Mouse (Mus musculus): ENCODE data around the gene Il3ra. TPM values are rescaled to one million over a fixed set of nuclear protein-coding genes. Genes with fewer than 3 reads are reported as not detected.

Il3ra gene
- total RNA-seq (2022) = 10 to 100 TPM in 1 of 4 experiments, 1 to 10 TPM in 3; 3.7 to 10.8 (median 5.0) TPM

DNA sequence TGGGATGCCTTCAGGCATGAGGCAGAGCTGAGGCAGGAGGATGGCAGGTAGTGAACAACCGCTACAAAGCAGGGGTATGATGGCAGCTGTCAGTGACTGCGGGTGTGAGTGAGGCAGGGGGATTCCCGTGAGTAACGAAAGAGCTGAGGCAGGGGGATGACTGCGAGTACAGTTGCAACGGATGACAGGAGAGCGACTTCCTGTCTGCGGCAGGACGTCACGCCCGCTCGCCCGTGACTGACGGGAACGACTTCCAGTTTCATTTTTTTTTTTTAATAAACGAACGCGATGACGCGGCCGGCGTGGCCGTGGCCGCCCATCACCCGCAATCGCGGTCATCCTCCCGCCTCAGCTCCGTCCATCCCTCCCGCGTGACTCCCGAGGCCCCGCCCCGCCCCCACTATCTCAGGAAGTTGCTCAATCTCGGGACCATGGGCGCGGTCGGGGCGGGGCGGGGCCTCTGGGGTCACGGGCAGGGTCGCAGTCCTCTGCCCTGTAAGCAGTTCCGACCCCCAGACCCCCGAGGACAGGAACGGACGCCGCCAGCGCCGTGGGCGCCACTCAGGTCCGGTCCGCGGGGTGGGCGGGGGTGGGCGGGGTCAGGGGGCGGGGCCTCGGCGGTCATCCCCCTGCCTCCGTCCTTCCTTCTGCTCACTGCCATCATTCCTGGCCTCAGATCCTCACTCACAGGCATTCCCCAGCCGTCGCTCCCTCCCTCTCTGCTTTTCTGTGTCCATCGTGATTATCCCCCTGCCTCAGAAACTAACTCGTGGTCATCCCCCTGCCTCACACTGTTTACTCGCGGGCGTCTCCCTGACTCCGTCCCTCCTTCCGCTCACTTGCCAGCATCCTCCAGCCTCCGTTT lies at the start of gene Il3ra:
Gene Il3ra, plus strand, starts transcription at position 328 of the 865 bp plus-strand sequence.
- DNase-seq (ENCODE audit: low spot score in 2 of 2) = peak in 1 of 2 experiments; percentile 69

GRCm38 (mm10) chr14:14308938-14309337 lies 37.1 kb upstream of the Il3ra start:
- DNase-seq (ENCODE audit: low spot score in 2 of 2) = no peak

GRCm38 (mm10) chr14:14309416-14309815 lies 36.7 kb upstream of the Il3ra start:
- no peak for DNase-seq (ENCODE audit: low spot score in 2 of 2)

GRCm38 (mm10) chr14:14322528-14322927 lies 23.5 kb upstream of the Il3ra start, which contains the start of gene Olfr31:
TSS of gene Olfr31 (plus strand) at chr14:14322828.
- DNase-seq (ENCODE audit: low spot score in 2 of 2) = no peak

DNA sequence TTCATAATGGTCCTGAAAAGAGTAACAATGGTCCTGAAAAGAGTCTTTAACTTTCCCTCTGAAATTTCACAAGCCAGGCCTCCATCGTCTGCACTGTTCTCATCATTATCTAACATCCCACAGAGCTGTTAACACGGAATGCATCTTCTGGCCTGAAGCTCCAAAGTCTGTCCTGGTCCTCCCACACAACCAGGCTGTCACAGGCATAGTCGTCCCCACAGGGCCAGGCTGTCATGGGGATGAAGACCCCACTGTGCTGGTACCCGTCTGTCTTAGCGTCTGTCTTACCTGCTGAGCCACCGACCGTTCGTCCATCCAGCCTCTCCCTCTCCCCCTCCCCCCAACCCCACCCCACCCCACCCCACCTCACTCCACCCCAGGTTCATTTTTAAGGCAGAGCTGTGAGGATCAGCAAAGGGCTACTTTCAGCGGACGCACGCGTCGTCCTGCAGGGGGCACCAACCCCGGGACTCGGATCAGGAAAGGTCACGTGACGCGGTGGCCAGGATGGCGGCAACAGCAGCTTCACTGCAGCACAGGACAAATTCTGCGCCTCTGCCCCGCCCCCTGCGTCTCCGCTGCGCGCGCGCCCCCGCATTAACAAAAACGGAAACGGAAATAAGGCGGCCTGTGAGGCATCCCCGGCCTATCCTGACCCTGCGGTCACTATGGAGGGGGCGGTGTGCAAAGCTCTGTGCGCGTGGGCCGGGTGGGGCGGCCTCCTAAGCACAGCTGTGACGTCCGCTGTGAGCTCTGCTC lies 783 bp upstream of the Il3ra start:
- peak; percentile 79 to 82 for DNase-seq (ENCODE audit: low spot score in 2 of 2)

- DNase-seq (ENCODE audit: low spot score in 2 of 2) = no peak
Observed at GRCm38 (mm10) chr14:14346813-14347100, 682 bp downstream of the Il3ra start.

GRCm38 (mm10) chr14:14347151-14347835 lies 1.2 kb downstream of the Il3ra start:
- peak in 1 of 2 experiments; percentile 37 for DNase-seq (ENCODE audit: low spot score in 2 of 2)

DNA sequence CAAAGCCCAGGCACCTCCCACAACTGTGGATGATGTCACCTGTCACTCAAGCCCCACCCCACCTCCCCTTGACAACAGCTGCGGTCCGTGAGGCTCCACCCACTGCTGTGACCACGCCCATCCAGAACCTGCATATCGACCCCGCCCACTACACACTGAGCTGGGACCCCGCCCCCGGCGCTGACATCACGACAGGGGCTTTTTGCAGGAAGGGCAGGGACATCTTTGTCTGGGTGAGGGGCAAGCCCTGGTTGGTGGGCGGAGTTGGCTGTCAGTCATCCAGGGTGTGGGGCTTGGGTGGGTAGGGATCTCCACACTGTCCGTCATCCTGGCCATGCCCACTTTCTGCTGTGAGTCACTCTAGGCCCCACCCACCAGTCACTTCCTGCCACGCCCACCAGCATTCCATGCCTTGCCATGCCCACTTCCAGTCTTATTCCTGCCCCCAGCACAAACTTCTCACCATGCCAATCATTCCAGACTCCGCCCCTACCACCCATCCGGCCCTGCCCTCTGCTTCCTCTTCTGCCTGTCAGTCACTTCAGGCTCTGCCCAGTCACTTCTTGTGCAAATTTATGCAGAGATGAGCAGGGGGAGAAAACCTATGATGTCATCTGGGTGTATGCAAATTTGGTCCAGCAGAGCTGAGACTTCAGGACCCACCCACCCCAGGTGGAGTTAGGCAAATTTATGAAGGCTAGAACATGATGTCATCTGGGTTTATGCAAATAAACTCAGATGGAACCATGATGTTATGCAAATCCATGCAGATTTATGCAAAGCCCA lies 2.0 kb downstream of the Il3ra start:
- DNase-seq (ENCODE audit: low spot score in 2 of 2) = peak in 1 of 2 experiments; percentile 34

DNA sequence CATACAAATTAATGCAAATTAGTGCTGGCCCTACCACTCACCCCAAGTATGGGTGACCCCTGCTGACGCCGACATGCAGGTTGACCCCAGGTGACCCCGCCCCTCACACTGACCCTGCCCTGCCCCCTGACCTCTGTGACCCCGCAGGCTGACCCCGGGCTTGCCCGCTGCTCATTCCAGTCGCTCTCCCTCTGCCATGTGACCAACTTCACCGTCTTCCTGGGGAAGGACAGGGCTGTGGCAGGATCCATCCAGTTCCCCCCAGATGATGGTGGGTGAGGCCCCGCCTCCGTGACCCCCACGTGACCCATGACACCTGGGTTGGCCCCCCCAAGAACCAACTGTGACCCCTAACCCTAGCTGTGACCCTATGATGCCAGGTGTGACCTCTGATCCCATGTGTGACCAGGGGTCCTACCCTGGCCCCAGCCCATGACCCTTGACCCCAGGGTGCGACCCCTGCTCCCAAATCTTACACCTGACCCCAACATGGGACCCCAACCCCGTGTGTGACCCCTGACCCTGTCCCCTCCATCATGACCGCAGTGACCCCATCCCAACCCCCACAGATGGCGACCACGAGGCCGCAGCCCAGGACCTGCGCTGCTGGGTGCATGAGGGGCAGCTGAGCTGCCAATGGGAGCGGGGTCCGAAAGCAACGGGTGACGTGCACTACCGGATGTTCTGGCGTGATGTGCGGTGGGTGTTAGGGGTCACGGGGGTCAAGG lies 2.8 kb downstream of the Il3ra start:
- peak in 1 of 2 experiments; percentile 5 for DNase-seq (ENCODE audit: low spot score in 2 of 2)

- DNase-seq (ENCODE audit: low spot score in 2 of 2) = peak in 1 of 2 experiments; percentile 14
Observed at GRCm38 (mm10) chr14:14349485-14350262, 3.6 kb downstream of the Il3ra start.

DNA sequence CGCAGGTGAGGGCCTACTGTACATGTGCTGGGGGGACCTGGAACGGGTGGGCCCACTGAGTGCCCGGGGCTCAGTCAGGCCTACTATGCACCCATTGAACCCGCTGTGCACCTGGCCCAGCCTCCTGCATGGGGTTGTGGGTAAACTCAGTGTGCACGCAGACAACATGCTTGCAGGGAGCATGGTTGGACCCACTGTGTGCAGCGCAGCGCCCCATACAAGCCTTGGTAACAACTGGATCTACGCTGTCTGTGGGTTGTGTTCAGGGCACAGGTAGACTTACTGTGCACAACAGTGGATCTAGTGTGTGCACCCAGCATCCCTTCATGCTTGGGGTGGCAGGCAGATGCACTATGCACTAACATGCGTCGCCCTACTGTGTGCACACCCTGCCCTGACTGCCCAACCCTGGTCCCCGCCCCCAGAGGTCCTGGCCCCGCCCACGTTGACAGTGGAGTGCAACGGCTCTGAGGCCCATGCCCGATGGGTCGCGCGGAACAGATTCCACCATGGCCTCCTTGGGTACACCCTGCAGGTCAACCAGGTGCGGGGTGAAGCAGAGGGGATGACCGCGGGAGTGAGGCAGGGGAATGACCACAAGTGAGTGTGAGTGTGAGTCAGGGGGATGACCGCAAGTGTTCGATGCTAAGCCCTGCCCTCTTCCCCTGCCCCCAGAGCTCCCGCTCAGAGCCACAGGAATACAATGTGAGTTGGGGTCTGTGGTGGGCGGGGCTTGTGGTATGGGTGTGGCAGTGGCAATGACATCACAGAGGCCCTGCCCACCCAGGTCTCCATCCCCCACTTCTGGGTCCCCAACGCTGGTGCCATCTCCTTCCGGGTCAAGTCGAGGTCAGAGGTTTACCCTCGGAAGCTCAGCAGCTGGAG lies 4.4 kb downstream of the Il3ra start:
- no peak for DNase-seq (ENCODE audit: low spot score in 2 of 2)

- no peak for DNase-seq (ENCODE audit: low spot score in 2 of 2)
Observed at GRCm38 (mm10) chr14:14351148-14351455, 5.0 kb downstream of the Il3ra start.

DNA sequence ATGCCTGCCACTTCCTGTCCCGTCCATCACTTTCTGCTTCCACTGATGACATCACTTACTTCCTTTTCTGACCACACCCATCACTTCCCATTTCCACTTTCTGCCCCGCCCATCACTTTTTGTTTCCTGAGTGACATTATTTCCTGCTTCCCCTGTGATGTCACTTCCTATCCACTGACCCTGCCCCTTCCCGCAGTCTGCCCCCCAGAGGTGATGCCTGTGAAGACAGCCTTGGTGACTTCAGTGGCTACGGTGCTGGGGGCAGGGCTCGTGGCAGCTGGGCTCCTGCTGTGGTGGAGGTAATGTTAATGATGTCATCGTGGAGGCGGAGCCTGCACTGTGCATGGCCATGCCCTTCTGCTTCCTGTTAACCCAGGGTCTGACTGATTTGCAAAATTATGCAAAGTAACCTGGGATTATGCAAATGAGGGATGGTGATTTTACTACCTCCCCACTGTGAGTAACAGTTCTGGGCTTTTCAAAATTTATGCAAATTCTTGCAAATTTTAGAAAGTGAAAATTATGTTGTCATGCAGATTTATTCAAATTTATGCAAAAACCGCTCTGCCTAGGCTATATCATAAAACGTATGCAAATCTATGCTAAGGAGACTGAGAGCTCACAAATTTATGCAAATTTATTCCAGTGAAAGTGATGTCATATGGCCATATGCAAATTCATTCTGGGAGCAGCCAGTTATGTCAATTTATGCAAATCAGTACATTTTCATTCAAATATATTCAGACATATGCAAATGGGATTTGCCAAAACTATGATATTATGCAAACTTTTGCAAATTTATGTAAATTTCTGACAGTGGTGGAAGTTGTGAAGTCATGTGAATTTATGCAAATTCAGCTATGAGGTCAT lies 5.9 kb downstream of the Il3ra start:
- no peak for DNase-seq (ENCODE audit: low spot score in 2 of 2)

GRCm38 (mm10) chr14:14352606-14353005 lies 6.5 kb downstream of the Il3ra start:
- no peak for DNase-seq (ENCODE audit: low spot score in 2 of 2)

GRCm38 (mm10) chr14:14353081-14353732 lies 7.1 kb downstream of the Il3ra start:
- DNase-seq (ENCODE audit: low spot score in 2 of 2) = no peak

DNA sequence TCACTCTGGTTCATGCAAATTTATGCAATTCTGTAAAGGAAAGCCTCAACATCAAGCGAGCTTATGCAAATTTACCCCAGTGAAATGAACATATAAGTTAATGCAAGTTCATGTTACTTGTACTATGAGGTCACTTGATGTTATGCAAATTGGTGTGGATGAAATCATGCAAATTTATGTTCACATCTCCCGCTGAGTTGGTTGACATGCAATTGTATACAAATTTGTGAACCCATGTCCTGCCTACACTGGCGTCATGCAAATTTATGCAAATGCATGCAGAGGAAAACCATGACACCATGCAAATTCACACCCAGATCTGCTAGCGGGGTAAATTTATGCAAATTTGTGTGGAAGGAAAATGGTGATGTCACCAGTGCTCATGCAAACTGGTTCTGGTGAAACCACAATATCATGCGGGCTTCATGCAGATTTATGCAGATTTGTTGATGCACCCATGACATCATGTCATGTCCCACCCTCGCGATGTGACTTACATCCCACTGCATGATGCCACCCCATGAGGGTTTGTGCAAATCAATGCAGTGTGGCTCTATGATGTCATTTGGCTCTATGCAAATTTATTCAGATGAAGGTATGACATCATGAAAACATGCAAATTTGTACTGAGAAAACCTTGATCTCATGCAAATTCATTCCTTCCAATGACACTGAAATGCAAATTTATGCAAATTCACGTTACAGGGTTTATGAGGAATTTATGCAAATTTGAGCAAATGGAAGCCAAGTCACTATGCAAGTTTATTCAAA lies 7.8 kb downstream of the Il3ra start:
- no peak for DNase-seq (ENCODE audit: low spot score in 2 of 2)

Data from layer of hippocampus, adult 8-10 months (tissue).